Mouse (Mus musculus) C2C12 (cell line): ENCODE results near the gene Srsf3.

Experiments used
- CTCF ChIP-seq: IDR thresholded peaks from one replicate; pipeline ENCODE4 v1.5.1; 2011; ENCODE audit not compliant: control insufficient read depth, insufficient read depth, insufficient read length
- MAX ChIP-seq: IDR thresholded peaks from one replicate; pipeline ENCODE4 v1.6.1; 2011; ENCODE audit warnings: mild to moderate bottlenecking, control low read depth
- MYOD1 ChIP-seq: IDR thresholded peaks from one replicate; pipeline ENCODE4 v1.6.1; 2011; ENCODE audit warnings: low read depth; ENCODE audit not compliant: control insufficient read depth, insufficient read length
- MYOG ChIP-seq: IDR thresholded peaks from one replicate; pipeline ENCODE4 v1.6.1; 2011; ENCODE audit not compliant: control insufficient read depth, insufficient read length; ENCODE audit errors: extremely low read depth
- USF1 ChIP-seq: IDR thresholded peaks from one replicate; pipeline ENCODE4 v1.6.1; 2011; ENCODE audit warnings: low read depth, mild to moderate bottlenecking, control low read depth, moderate library complexity

- TF ChIP-seq USF1 (no peak), CTCF (no peak), MYOD1 (no peak), MYOG (no peak), MAX (no peak)
These were observed 25.2 kb upstream of the Srsf3 start for GRCm38 (mm10) chr17:29007243-29007640.
